Mouse (Mus musculus) liver, postnatal 0 days (tissue): Measurements from ENCODE around the gene Tubb1. TPM values are rescaled to one million over a fixed set of nuclear protein-coding genes. Genes with fewer than 3 reads are reported as not detected.

Source experiments
- ATAC-seq: fragments of 200-750 bp; cut with Nextera tagmentation; 2 replicates; pipeline ENCODE4 v1.8.0; 2017; ENCODE audit warnings: mild to moderate bottlenecking, moderate library complexity
- DNase-seq: peaks from one replicate; pipeline ENCODE4 v3.0.0-alpha.2; 2016
- H3K27ac ChIP-seq: fragments of 300-500 bp; sonication (generic); 2 replicates; pipeline ENCODE4 v1.5.1; 2014; ENCODE audit warnings: antibody characterized with exemption, moderate library complexity, mild to moderate bottlenecking, low read depth
- H3K27me3 ChIP-seq: fragments of 300-500 bp; sonication (generic); 2 replicates; pipeline ENCODE4 v1.6.1; 2014; ENCODE audit warnings: low read length, control low read depth, mixed read lengths; ENCODE audit not compliant: insufficient read depth
- H3K36me3 ChIP-seq: fragments of 300-500 bp; sonication (generic); replicated peaks from 2 replicates; pipeline ENCODE4 v1.6.1; 2014; ENCODE audit warnings: mild to moderate bottlenecking, control low read depth, low read length, moderate library complexity, mixed read lengths; ENCODE audit not compliant: insufficient read depth
- H3K4me1 ChIP-seq: fragments of 300-500 bp; sonication (generic); 2 replicates; pipeline ENCODE4 v1.6.1; 2014; ENCODE audit warnings: antibody characterized with exemption, mild to moderate bottlenecking, control low read depth; ENCODE audit not compliant: insufficient read depth
- H3K4me2 ChIP-seq: fragments of 300-500 bp; sonication (generic); 2 replicates; pipeline ENCODE4 v1.6.1; 2014; ENCODE audit warnings: low read depth, mild to moderate bottlenecking, low read length, moderate library complexity, mixed read lengths
- H3K4me3 ChIP-seq: fragments of 300-500 bp; sonication (generic); 2 replicates; pipeline ENCODE4 v1.5.1; 2014; ENCODE audit warnings: low read depth, low read length
- H3K9ac ChIP-seq: fragments of 300-500 bp; sonication (generic); replicated peaks from 2 replicates; pipeline ENCODE4 v1.6.1; 2014; ENCODE audit warnings: mild to moderate bottlenecking, moderate library complexity
- H3K9me3 ChIP-seq: fragments of 300-500 bp; sonication (generic); 2 replicates; pipeline ENCODE4 v1.6.1; 2016; ENCODE audit warnings: mild to moderate bottlenecking, control low read depth, low read length, mixed read lengths
- CTCF ChIP-seq: sonication (generic); IDR thresholded peaks from 2 replicates; pipeline ENCODE4 v1.5.1; 2016; ENCODE audit warnings: antibody characterized with exemption, low read depth
- EP300 ChIP-seq: IDR thresholded peaks from 2 replicates; pipeline ENCODE4 v1.6.1; 2016; ENCODE audit warnings: antibody characterized with exemption, low read depth, mild to moderate bottlenecking
- WGBS: fragments of 180-500 bp; shearing (Covaris S2); extraction: QIAGEN DNeasy Blood & Tissue Kit; methylation state at CpG from one replicate; pipeline ENCODE4 v1.1.7; 2014; ENCODE audit not compliant: insufficient replicate concordance; 5-methylcytosine and 5-hydroxymethylcytosine counted together
- polyA plus RNA-seq: library from polyadenylated mRNA; unstranded; fragments of >200 nt; fragmentation: Nextera tagmentation; extraction: Ambion mirVana; gene quantifications from 2 replicates; pipeline ENCODE4 v1.2.1, GENCODE M21; 2015

Gene Tubb1
- polyA plus RNA-seq, 1 experiment from 2014 or later = 26.4 TPM

DNA sequence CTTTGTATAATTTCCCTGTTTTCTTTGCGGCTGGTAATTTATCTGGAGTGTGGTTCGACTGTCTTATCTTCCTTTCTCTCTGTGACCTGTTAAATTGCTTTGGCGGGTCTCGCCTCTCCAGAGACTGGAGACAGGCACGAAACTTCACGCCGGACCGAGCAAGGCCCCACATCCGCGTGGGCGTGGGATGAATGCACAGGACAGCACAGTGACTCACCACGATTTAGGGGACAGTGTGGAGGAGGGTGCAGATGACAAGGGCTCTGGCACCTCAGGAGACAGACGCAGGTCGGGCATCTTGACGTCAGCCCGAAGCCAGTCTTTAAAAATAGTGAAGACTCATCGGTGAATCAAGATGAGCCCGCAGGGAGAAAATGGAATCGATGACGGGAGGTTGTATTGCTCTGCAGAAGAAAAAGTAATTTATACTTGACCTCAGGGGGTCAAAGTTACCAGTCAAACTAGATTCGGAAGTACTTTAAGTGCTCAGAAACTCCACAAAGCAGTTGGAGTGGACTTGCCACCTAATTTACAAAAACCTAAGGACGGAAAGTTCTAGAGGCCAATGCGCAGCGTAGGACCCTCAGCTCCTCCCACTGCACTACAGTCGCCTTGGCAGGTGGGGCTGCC is 52.5 kb downstream of the Tubb1 start:
- DNase-seq = no peak
- TF ChIP-seq EP300 (no peak), CTCF (no peak)
- no peak overlapping the region for H3K4me3 ChIP-seq
- H3K4me1 ChIP-seq = no peaks in the 10 kb centered on the region
- H3K9ac ChIP-seq = no peak overlapping the region
- no peaks in the 10 kb centered on the region for H3K36me3 ChIP-seq
- no peaks in the 10 kb centered on the region for H3K9me3 ChIP-seq
- H3K27me3 ChIP-seq = no peaks in the 10 kb centered on the region
- WGBS = 75% methylated on average over 25 of the region's 25 CpGs
- H3K4me2 ChIP-seq = no peak overlapping the region
- no peak for ATAC-seq
- no peak overlapping the region for H3K27ac ChIP-seq

Other genes starting within 250 kb of the Tubb1 start
- 332 and 343 TPM in 2 replicates for gene Gnas, start 166.4 kb upstream of the Tubb1 start, polyA plus RNA-seq
- gene Gm20721, start 104.0 kb upstream of the Tubb1 start, polyA plus RNA-seq = 1.3 and 2.9 TPM in 2 replicates
- gene Nelfcd, start 34.9 kb upstream of the Tubb1 start, polyA plus RNA-seq = 34.5 and 38.8 TPM in 2 replicates
- gene Ctsz, start 11.7 kb upstream of the Tubb1 start, polyA plus RNA-seq = 174 and 178 TPM in 2 replicates
- gene Atp5e, start 13.4 kb downstream of the Tubb1 start, polyA plus RNA-seq = 528 and 545 TPM in 2 replicates
- 68.6 and 72.3 TPM in 2 replicates for gene Prelid3b, start 22.4 kb downstream of the Tubb1 start, polyA plus RNA-seq
- 0.04 and 0.07 TPM in 2 replicates for gene Zfp831, start 192.8 kb downstream of the Tubb1 start, polyA plus RNA-seq